Mouse (Mus musculus): ENCODE results near the gene Bpnt1.

DNA sequence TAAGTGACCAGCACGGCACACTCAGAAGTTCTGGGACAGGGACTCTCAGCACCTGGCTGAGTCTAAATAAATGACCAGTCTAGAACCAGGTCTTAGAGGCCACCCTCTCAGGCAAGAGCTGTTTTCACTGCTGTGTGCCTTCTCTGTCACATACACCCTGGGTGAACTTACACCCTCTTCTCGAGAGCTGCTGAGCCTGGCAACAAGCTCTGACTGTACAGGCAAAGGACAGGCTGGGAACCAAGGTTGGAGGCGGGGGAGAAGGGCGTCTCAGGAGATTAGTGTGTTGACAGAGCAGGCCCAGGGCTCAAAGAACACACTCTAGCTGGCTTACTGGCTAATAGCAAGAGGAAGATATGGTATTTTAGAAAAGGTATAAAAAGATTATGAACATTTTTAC is 23.0 kb upstream of the Bpnt1 start:
- TF ChIP-seq GATA1 (IDR thresholded peaks at IDR 0.05; ENCODE audit: borderline replicate concordance, low read length) (no peak), FLI1 (IDR thresholded peaks at IDR 0.05; ENCODE audit: low read length) (no peak)
